Mouse (Mus musculus) ES-Bruce4 (cell line): Measurements from ENCODE around the gene Atg4d. TPM values are rescaled to one million over a fixed set of nuclear protein-coding genes. Genes with fewer than 3 reads are reported as not detected.
"Not testable (repeated sequence)": the region's sequence is repeated elsewhere in the genome, so short reads cannot be mapped to it uniquely, and the experiment has no call there.

Experiments used
- H3K27ac ChIP-seq: 2 replicates; pipeline ENCODE4 v1.5.1; 2012; ENCODE audit warnings: low read length, inconsistent platforms; ENCODE audit not compliant: insufficient read depth
- H3K27me3 ChIP-seq: 2 replicates; pipeline ENCODE4 v1.6.1; 2012; ENCODE audit warnings: mild to moderate bottlenecking, low read length, inconsistent platforms; ENCODE audit not compliant: control insufficient read depth, poor library complexity, insufficient read depth, severe bottlenecking
- H3K36me3 ChIP-seq: 2 replicates; pipeline ENCODE4 v1.6.1; 2012; ENCODE audit warnings: inconsistent platforms, mild to moderate bottlenecking, low read length, moderate library complexity; ENCODE audit not compliant: control insufficient read depth, poor library complexity, insufficient read depth, severe bottlenecking
- H3K4me1 ChIP-seq: one replicate; pipeline ENCODE4 v1.8.1; 2011; ENCODE audit warnings: low read length; ENCODE audit not compliant: control insufficient read depth, insufficient read depth
- H3K4me3 ChIP-seq: 2 replicates; pipeline ENCODE4 v1.5.1; 2011; ENCODE audit warnings: low read depth, mild to moderate bottlenecking, low read length
- H3K9ac ChIP-seq: 2 replicates; pipeline ENCODE4 v1.6.1; 2012; ENCODE audit warnings: low read depth, mild to moderate bottlenecking, inconsistent platforms; ENCODE audit not compliant: poor library complexity, severe bottlenecking
- H3K9me3 ChIP-seq: replicated peaks from 2 replicates; pipeline ENCODE4 v1.6.1; 2012; ENCODE audit warnings: mild to moderate bottlenecking, low read length, inconsistent platforms; ENCODE audit not compliant: control insufficient read depth, poor library complexity, insufficient read depth, severe bottlenecking
- CTCF ChIP-seq: IDR thresholded peaks from one replicate; pipeline ENCODE4 v1.8.1; 2011; ENCODE audit warnings: low read depth, low read length
- EP300 ChIP-seq: IDR thresholded peaks from 2 replicates; pipeline ENCODE4 v1.6.1; 2011; ENCODE audit warnings: low read depth, low read length; ENCODE audit not compliant: insufficient read depth
- POLR2A ChIP-seq: IDR thresholded peaks from one replicate; pipeline ENCODE4 v1.8.1; 2011; ENCODE audit warnings: low read length; ENCODE audit not compliant: insufficient read depth
- polyA plus RNA-seq: library from polyadenylated mRNA; stranded (reverse); fragments of >200 nt; gene quantifications from 2 replicates; pipeline ENCODE4 v1.2.4, GENCODE M21; 2011; ENCODE audit warnings: low read depth; ENCODE audit not compliant: missing spikeins, insufficient read depth, insufficient read length

Atg4d gene
- polyA plus RNA-seq, 1 experiment, result 18.8 TPM

DNA sequence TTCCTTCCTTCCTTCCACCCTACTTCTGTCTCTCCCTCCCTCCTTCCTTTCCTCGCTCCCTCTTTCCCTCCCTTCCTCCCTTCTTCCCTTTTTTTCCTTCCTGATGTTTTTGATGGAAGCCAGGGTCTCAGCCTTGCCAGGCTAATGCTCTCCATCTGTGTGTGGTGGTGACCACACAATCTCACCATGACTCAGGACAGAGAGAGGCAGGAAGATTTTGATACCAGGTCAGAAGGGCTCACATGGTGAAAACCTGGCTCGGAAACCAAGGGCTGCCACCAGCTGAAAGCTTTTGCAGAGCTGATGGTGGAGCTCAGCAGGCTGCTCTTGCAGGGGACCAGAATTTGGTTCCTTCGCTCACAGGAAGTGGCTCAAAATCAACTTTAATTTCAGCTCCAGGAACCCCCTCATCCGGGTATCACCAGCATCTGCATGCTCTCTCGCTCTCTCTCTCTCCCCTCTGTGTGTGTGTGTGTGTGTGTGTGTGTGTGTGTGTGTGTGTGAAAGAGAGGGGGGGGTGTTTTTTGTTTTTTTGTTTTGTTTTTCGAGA lies 4.5 kb upstream of the Atg4d start:
- no peaks in the 10 kb centered on the region for H3K36me3 ChIP-seq
- TF ChIP-seq CTCF, result no peak
- TF ChIP-seq EP300, result no peak
- TF ChIP-seq POLR2A, result no peak
- no peak overlapping the region for H3K9ac ChIP-seq
- H3K4me1 ChIP-seq, result no peaks in the 10 kb centered on the region
- no peaks in the 10 kb centered on the region for H3K27me3 ChIP-seq
- no peak overlapping the region for H3K27ac ChIP-seq
- H3K9me3 ChIP-seq, result no peaks in the 10 kb centered on the region
- no peak overlapping the region for H3K4me3 ChIP-seq

DNA sequence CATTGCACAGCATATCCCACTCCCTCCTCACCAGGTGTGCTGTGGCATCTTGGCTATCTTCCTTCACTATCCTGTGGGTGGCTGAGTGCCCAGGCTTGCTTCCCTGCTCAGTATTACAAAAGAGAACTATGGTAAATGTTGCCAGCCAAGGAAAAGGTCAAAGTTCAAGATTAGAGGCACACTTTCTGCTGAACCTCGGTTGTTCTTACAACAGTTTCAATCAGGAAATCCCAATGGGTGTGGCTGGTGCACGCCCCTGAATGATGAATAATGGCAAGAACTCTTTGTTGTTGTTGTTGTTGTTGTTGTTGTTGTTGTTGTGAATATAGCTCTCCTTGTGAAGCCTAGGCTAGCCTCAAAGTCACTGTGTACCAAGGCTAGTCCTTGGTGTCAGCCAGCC lies 3.3 kb upstream of the Atg4d start:
- Histone ChIP-seq H3K9ac (no peak overlapping the region), H3K27ac (peak overlapping the region; percentile 29), H3K36me3 (peaks cover 3% of the 10 kb centered on the region; the same call in 1 of the 2 replicates), H3K4me3 (no peak overlapping the region), H3K27me3 (no peaks in the 10 kb centered on the region), H3K9me3 (no peaks in the 10 kb centered on the region), H3K4me1 (no peaks in the 10 kb centered on the region)
- TF ChIP-seq EP300 (no peak), CTCF (no peak), POLR2A (no peak)

DNA sequence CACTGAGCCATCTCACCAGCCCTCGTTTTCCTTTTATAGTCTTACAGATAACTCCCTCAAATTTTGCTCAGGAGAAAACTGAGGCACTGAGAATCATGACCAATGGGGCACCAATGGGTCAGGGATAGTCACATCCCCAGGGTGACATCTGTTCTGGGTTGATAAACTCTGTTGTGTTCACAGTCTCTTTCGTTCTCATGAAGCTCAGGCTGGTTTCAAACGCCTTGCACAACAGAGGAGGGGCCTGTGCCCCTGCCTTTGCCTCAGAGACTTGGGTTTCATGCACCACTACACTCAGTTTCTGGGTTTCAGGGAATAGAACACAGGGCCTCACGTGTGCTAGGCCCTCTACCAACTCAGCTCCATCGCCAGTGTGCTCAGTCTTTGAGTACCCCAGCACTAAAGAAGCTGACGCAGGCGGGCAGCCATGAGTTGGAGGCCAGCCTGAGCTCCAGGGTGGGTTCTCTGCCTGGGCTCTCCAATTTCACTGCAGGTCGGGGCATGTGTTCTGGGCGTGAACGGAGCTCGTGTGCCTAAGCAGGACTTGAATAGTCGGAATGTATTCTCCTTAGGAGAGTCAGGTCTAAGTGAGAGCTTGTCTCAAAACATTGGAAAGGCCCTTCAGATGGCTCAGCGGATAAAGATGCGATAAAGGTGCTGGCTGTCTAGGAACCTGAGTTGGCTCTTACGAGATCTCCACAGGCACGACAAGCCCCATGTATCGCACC lies 657 bp upstream of the Atg4d start:
- Histone ChIP-seq H3K4me3 (peak overlapping the region; percentile 70), H3K36me3 (peaks cover 14% of the 10 kb centered on the region), H3K9ac (peak overlapping the region; percentile 2; the same call in 1 of the 2 replicates), H3K27me3 (no peaks in the 10 kb centered on the region), H3K4me1 (no peaks in the 10 kb centered on the region), H3K27ac (peak overlapping the region; percentile 54), H3K9me3 (no peaks in the 10 kb centered on the region)
- TF ChIP-seq POLR2A (no peak), CTCF (no peak), EP300 (no peak)

DNA sequence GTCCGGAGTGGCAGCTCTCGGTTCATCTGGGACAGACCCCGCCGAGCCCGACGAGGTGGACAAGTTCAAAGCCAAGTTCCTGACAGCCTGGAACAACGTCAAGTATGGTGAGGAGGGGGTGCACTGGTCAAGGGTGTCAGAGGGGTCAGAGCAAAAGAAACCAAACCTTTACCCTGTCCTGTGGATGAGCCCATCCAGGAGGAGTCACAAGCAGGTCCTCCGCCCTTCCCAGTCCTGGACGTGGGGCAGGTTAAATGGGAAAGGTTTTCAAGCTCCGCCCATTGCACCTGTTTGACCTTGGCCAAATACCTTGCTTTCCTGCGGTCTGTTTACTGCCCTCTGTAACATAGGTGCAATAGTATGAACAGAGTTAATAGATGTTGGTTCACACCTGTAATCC lies 518 bp downstream of the Atg4d start:
- no peak for TF ChIP-seq CTCF
- no peak for TF ChIP-seq POLR2A
- TF ChIP-seq EP300, result no peak
- H3K27ac ChIP-seq, result no peak overlapping the region
- H3K36me3 ChIP-seq, result peaks cover 19% of the 10 kb centered on the region
- no peaks in the 10 kb centered on the region for H3K27me3 ChIP-seq
- no peaks in the 10 kb centered on the region for H3K4me1 ChIP-seq
- peak overlapping the region; percentile 84 for H3K4me3 ChIP-seq
- H3K9ac ChIP-seq, result peak overlapping the region; percentile 76
- no peaks in the 10 kb centered on the region for H3K9me3 ChIP-seq

DNA sequence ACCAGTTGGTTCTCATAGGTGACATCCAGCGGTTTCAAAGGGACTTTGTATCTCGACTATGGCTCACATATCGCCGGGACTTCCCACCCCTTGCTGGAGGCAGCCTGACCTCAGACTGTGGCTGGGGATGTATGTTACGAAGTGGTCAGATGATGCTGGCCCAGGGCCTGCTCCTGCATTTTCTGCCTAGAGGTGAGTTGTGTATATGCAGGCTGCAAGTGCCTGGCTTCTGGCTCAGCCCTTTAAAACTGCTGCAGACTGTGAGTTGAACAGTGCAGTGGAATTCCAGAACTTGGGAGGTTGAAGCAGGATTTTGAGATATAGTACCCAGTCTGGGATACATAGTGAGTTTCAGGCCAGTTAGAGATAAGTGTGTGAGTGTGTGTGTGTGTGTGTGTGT lies 1.8 kb downstream of the Atg4d start:
- no peaks in the 10 kb centered on the region for H3K27me3 ChIP-seq
- H3K4me1 ChIP-seq, result no peaks in the 10 kb centered on the region
- TF ChIP-seq POLR2A (no peak), CTCF (no peak), EP300 (no peak)
- H3K4me3 ChIP-seq, result no peak overlapping the region
- H3K27ac ChIP-seq, result no peak overlapping the region
- no peak overlapping the region for H3K9ac ChIP-seq
- no peaks in the 10 kb centered on the region for H3K9me3 ChIP-seq
- peaks cover 21% of the 10 kb centered on the region for H3K36me3 ChIP-seq

DNA sequence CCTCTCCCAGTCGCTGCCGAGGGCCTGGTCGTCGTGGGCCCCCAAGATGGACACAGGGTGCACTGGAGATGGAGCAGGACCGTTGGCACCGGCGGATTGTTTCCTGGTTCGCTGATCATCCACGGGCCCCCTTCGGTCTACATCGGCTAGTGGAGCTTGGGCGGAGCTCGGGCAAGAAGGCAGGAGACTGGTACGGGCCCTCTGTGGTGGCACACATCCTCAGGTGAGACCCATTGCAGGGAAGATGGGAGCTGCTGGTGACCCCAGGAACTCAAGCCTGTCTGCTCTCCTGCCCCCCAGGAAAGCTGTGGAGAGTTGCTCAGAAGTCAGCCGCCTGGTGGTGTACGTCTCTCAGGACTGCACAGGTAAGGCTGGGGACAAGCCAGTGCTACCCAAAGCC lies 3.2 kb downstream of the Atg4d start:
- no peaks in the 10 kb centered on the region for H3K9me3 ChIP-seq
- no peaks in the 10 kb centered on the region for H3K27me3 ChIP-seq
- H3K36me3 ChIP-seq, result peaks cover 32% of the 10 kb centered on the region
- no peak overlapping the region for H3K4me3 ChIP-seq
- TF ChIP-seq CTCF, result no peak
- no peak for TF ChIP-seq EP300
- TF ChIP-seq POLR2A, result no peak
- no peaks in the 10 kb centered on the region for H3K4me1 ChIP-seq
- H3K27ac ChIP-seq, result no peak overlapping the region
- H3K9ac ChIP-seq, result no peak overlapping the region

DNA sequence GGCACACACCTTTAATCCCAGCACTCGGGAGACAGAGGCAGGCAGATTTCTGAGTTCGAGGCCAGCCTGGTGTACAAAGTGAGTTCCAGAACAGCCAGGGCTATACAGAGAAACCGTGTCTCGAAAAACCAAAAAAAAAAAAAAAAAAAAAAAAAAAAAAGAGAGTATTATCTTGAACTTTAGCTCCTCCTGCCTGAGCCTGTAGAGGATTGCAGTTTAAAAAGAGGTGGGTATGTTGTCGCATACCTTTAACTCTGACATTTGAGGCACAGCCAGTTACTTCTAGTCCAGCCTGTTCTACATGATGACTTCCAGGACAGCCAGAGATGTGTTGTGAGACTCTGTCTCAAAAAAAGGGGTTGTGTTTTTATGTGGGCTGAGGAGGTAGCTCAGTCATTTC lies 4.5 kb downstream of the Atg4d start:
- peaks cover 41% of the 10 kb centered on the region for H3K36me3 ChIP-seq
- not testable (repeated sequence) for H3K9ac ChIP-seq, H3K27me3 ChIP-seq, H3K4me1 ChIP-seq, H3K4me3 ChIP-seq, H3K27ac ChIP-seq, H3K9me3 ChIP-seq
